Mouse (Mus musculus) G1E (cell line): Measurements from ENCODE around the gene Lyg1. TPM values are rescaled to one million over a fixed set of nuclear protein-coding genes. Genes with fewer than 3 reads are reported as not detected.
A peak's percentile ranks its signal among the peaks of the same experiment; 100 is the strongest.

Experiments
- ATAC-seq: 2 replicates; pipeline ENCODE4 v1.8.0; 2016; ENCODE audit warnings: mild to moderate bottlenecking; ENCODE audit not compliant: insufficient number of reproducible peaks, poor library complexity, low FRiP score, severe bottlenecking; ENCODE audit errors: extremely low read depth
- DNase-seq: peaks from one replicate; pipeline ENCODE4 v3.0.0; 2012; ENCODE audit warnings: low spot score
- H3K27me3 ChIP-seq: 2 replicates; pipeline ENCODE4 v1.6.1; 2012; ENCODE audit warnings: mild to moderate bottlenecking, low read length, inconsistent platforms; ENCODE audit not compliant: insufficient read depth
- H3K36me3 ChIP-seq: replicated peaks from 2 replicates; pipeline ENCODE3; 2012; ENCODE audit warnings: mild to moderate bottlenecking, inconsistent platforms
- H3K4me1 ChIP-seq: 2 replicates; pipeline ENCODE4 v1.6.1; 2012; ENCODE audit warnings: low read depth, low read length, inconsistent platforms, mixed read lengths; ENCODE audit not compliant: insufficient read depth
- H3K4me3 ChIP-seq: 2 replicates; pipeline ENCODE4 v1.5.1; 2012; ENCODE audit warnings: low read depth, mild to moderate bottlenecking, inconsistent platforms, low read length, moderate library complexity, mixed read lengths
- H3K9me3 ChIP-seq: replicated peaks from 2 replicates; pipeline ENCODE4 v1.6.1; 2012; ENCODE audit warnings: inconsistent platforms
- CTCF ChIP-seq: IDR thresholded peaks from 2 replicates; pipeline ENCODE4 v1.5.1; 2012; ENCODE audit warnings: low read depth, low read length, inconsistent platforms, mixed read lengths
- GATA1 ChIP-seq: IDR thresholded peaks from 2 replicates; pipeline ENCODE4 v1.6.1; 2012; ENCODE audit warnings: borderline replicate concordance, low read length, inconsistent platforms, mixed read lengths
- GATA2 ChIP-seq: IDR thresholded peaks from 2 replicates; pipeline ENCODE4 v1.6.1; 2012; ENCODE audit warnings: low read depth, low read length, inconsistent platforms, borderline replicate concordance
- POLR2AphosphoS5 ChIP-seq: IDR thresholded peaks from 2 replicates; pipeline ENCODE4 v1.6.1; 2012; ENCODE audit warnings: low read depth, low read length, inconsistent platforms; ENCODE audit not compliant: insufficient replicate concordance
- TAL1 ChIP-seq: conservative IDR thresholded peaks from 2 replicates; pipeline ENCODE4 v1.6.1; 2012; ENCODE audit warnings: low read depth, low read length, inconsistent platforms, mixed read lengths
- polyA plus RNA-seq: library from polyadenylated mRNA; stranded (reverse); fragments of >175 nt; gene quantifications from 2 replicates; pipeline ENCODE4 v1.2.3, GENCODE M21; 2012
- total RNA-seq, 2 experiments: library from RNA; stranded (forward) in 1 of 2; stranded (reverse) in 1 of 2; fragments of 200-1000 nt in 1 of 2; fragments of >200 nt in 1 of 2; fragmentation: Nextera tagmentation in 1 of 2; gene quantifications; 2 replicates each; pipeline ENCODE4 v1.2.3; 2014 to 2017

Lyg1 gene
- total RNA-seq (2014; fragmentation: Nextera tagmentation) = not detected in 2 replicates
- not detected in 2 replicates for total RNA-seq (2017)
- not detected in 2 replicates for polyA plus RNA-seq

DNA sequence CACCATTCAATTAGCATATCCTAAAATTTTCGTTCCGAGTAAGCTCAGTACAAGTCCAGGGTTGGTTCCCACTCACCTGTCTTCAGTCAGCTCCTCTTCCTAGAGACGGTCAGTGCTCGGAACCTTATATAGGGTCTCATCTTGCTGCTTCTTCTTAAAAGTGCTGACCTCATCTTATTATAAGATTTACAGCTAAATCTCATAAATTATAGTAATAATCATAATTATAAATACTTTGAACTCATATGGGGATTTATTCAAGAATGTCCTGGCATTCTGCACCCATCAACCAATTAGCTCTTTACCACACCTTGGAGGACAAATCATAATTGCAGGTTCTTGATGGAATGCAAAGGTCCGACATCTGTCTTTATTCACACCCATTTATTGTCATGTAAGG is at the start of gene Lyg1:
TSS of gene Lyg1 (minus strand) at position 101 of the 400 bp plus-strand sequence.
- H3K9me3 ChIP-seq = no peaks in the 10 kb centered on the region
- TF ChIP-seq CTCF (no peak), GATA1 (no peak), GATA2 (no peak), TAL1 (no peak), POLR2AphosphoS5 (no peak)
- H3K4me1 ChIP-seq = no peaks in the 10 kb centered on the region
- ATAC-seq (no peak), DNase-seq (no peak)
- H3K27me3 ChIP-seq = peaks cover 23% of the 10 kb centered on the region
- no peak within 1 kb of the TSS for H3K4me3 ChIP-seq
- H3K36me3 ChIP-seq = no peaks in the 10 kb centered on the region

DNA sequence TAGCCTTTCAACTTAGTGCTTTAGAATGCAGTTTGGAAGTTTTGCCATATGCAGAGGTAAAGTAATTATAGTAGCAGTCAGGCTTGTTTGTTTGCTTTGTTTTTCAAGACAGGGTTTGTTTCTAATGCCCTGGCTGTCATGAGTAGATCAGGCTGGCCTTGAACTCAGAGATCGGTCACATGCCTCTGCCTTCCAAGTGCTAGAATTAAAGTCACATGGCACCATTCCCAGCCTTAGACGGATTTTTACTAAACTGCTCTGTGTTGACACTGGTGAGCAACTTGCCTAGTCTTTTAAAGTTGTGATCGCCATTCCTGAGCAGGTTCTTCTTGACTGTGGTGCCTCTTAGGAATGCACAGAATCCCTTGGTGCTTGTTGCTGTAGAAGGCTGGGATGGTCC is 49.2 kb upstream of the Lyg1 start:
- TF ChIP-seq TAL1 (no peak), GATA2 (no peak), CTCF (no peak), GATA1 (no peak), POLR2AphosphoS5 (no peak)
- Histone ChIP-seq H3K36me3 (peaks cover 46% of the 10 kb centered on the region), H3K4me1 (peaks cover 90% of the 10 kb centered on the region), H3K9me3 (no peaks in the 10 kb centered on the region), H3K4me3 (no peak overlapping the region), H3K27me3 (no peaks in the 10 kb centered on the region)
- DNase-seq (no peak), ATAC-seq (no peak)

DNA sequence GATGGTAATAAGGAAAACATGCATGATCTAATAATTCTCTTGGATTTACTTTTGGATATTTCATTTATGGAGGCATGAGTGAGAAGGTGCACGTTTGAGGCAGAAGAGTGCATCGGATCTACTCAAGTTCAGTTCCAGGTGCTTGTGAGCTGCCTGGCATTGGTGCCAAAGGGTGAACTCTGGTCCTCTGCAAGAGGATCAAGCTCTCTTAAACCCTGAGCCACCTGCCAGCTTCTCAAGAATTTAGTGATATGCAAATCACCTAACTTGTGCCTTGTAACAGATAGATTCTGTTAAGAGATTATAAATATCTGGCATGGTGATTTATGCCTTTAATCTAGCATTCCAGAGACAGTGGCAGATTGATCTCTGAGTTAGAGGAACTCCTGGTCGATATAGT is 45.5 kb upstream of the Lyg1 start:
- DNase-seq (no peak), ATAC-seq (no peak)
- Histone ChIP-seq H3K4me1 (peaks cover 78% of the 10 kb centered on the region), H3K9me3 (no peaks in the 10 kb centered on the region), H3K36me3 (peaks cover 34% of the 10 kb centered on the region), H3K27me3 (no peaks in the 10 kb centered on the region), H3K4me3 (no peak overlapping the region)
- no peak for TF ChIP-seq CTCF
- no peak for TF ChIP-seq GATA1
- TF ChIP-seq GATA2 = no peak
- TF ChIP-seq POLR2AphosphoS5 = no peak
- TF ChIP-seq TAL1 = no peak

DNA sequence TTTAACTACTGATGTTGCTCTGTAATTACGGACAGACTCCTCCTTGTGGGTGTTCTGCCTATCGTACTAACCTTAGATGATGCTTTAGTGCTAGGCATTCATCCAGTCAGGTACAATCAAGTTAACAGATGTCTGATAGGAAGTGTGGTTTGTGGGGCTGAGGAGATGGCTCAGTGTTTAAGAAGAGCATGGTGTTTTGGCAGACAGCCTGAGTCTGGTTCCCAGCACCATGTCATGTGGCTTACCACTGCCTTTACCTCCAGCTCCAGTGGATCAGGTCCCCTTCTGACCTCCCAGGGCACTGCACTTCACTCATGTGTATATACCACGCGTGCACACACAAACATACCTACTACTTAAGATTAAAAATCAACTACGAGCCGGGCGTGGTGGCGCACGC is 44.4 kb upstream of the Lyg1 start:
- no peaks in the 10 kb centered on the region for H3K27me3 ChIP-seq
- DNase-seq = no peak
- no peak for ATAC-seq
- no peaks in the 10 kb centered on the region for H3K9me3 ChIP-seq
- TF ChIP-seq GATA1 = no peak
- TF ChIP-seq GATA2 = no peak
- no peak for TF ChIP-seq CTCF
- no peak for TF ChIP-seq TAL1
- no peak for TF ChIP-seq POLR2AphosphoS5
- peaks cover 67% of the 10 kb centered on the region for H3K4me1 ChIP-seq
- peak overlapping the region; percentile 15; the same call in 1 of the 2 replicates for H3K4me3 ChIP-seq
- peaks cover 27% of the 10 kb centered on the region for H3K36me3 ChIP-seq

DNA sequence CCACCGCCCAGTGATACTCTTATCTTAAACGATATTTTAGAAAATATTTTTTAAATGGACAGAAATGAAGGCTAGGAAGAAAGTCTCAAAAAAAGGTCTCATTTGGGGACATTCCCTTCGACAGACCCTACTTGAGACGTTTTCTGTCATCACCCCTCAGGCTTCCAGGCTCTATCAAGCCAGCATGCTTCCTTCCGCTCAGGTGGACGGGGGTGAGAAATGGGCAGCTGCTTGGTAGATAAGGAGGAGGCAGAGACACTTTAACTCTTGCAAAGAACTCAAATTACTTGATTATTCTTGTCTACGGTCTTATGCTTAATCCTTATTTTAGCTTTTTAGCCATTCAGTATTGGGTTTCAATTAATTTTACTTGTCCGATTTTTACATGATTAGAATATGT is 43.3 kb upstream of the Lyg1 start:
- H3K4me3 ChIP-seq = peak overlapping the region; percentile 41; the same call in 1 of the 2 replicates
- no peaks in the 10 kb centered on the region for H3K9me3 ChIP-seq
- peaks cover 62% of the 10 kb centered on the region for H3K4me1 ChIP-seq
- TF ChIP-seq POLR2AphosphoS5 = no peak
- no peak for TF ChIP-seq CTCF
- TF ChIP-seq TAL1 = peak; percentile 51
- no peak for TF ChIP-seq GATA1
- TF ChIP-seq GATA2 = no peak
- peaks cover 22% of the 10 kb centered on the region for H3K36me3 ChIP-seq
- no peak for ATAC-seq
- no peaks in the 10 kb centered on the region for H3K27me3 ChIP-seq
- DNase-seq = peak; percentile 51

DNA sequence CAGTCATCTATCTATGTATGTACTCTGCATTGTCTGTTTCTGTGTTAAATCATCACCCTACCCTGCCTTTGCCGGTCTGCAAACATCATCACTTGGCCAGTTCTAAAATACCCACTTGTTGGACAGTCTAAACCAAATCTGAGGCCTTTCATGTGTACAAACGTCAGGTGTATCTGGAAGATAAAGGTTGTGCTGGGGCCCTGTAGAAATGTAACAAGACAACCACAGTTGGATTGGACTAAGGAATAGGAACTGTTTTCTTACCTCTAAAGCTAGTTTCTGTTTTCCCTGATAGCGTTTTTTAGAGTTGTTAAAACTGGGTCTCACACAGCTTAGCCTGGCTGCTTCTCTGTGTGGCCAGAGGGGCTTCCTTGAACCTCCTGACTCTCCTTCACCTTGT is 42.0 kb upstream of the Lyg1 start:
- TF ChIP-seq TAL1 (peak; percentile 68), CTCF (no peak), GATA1 (no peak)
- Histone ChIP-seq H3K4me3 (peak overlapping the region; percentile 82; the same call in 1 of the 2 replicates), H3K4me1 (peaks cover 63% of the 10 kb centered on the region), H3K27me3 (no peaks in the 10 kb centered on the region), H3K9me3 (no peaks in the 10 kb centered on the region), H3K36me3 (peaks cover 32% of the 10 kb centered on the region)
- DNase-seq (peak; percentile 18), ATAC-seq (no peak)
